Mouse (Mus musculus) myocyte (in vitro differentiated cells): ENCODE measurements around the gene Trabd2b. TPM values are rescaled to one million over a fixed set of nuclear protein-coding genes. Genes with fewer than 3 reads are reported as not detected.

Source experiments
- H3K27me3 ChIP-seq: one replicate; pipeline ENCODE4 v1.6.1; 2011; ENCODE audit not compliant: control insufficient read depth, insufficient read depth, insufficient read length
- H3K36me3 ChIP-seq: one replicate; pipeline ENCODE4 v1.6.1; 2011; ENCODE audit not compliant: control insufficient read depth, insufficient read depth
- H3K4me2 ChIP-seq: one replicate; pipeline ENCODE4 v1.6.1; 2011; ENCODE audit warnings: low read depth, control low read depth
- H3K4me3 ChIP-seq: one replicate; pipeline ENCODE4 v1.5.1; 2011; ENCODE audit warnings: mild to moderate bottlenecking, control low read depth, moderate library complexity
- H3K79me2 ChIP-seq: one replicate; pipeline ENCODE4 v1.6.1; 2011; ENCODE audit not compliant: control insufficient read depth, insufficient read depth
- H3ac ChIP-seq: one replicate; pipeline ENCODE4 v1.6.1; 2011; ENCODE audit not compliant: control insufficient read depth, insufficient read length
- CEBPB ChIP-seq: IDR thresholded peaks from 2 replicates; pipeline ENCODE4 v1.6.1; 2011; ENCODE audit warnings: mild to moderate bottlenecking, moderate library complexity; ENCODE audit not compliant: poor library complexity, insufficient read depth, severe bottlenecking
- E2F4 ChIP-seq: IDR thresholded peaks from one replicate; pipeline ENCODE4 v1.6.1; 2011; ENCODE audit warnings: mild to moderate bottlenecking, control low read depth, moderate library complexity; ENCODE audit not compliant: insufficient read depth
- MAX ChIP-seq: IDR thresholded peaks from one replicate; pipeline ENCODE4 v1.6.1; 2011; ENCODE audit warnings: low read depth, mild to moderate bottlenecking, control low read depth
- MYOD1 ChIP-seq, 3 experiments: IDR thresholded peaks; one replicate each; pipeline ENCODE4 v1.6.1; 2011; ENCODE audit warnings: control low read depth in 2 of 3, low read depth in 2 of 3, mild to moderate bottlenecking in 2 of 3, moderate library complexity in 1 of 3; ENCODE audit not compliant: insufficient read length in 2 of 3, control insufficient read depth in 1 of 3
- MYOG ChIP-seq, 3 experiments: IDR thresholded peaks; one replicate each; pipeline ENCODE4 v1.6.1; 2011; ENCODE audit warnings: control low read depth in 2 of 3, low read depth in 2 of 3, mild to moderate bottlenecking in 2 of 3; ENCODE audit not compliant: insufficient read length in 2 of 3, control insufficient read depth in 1 of 3, insufficient read depth in 1 of 3
- POLR2A ChIP-seq: IDR thresholded peaks from one replicate; pipeline ENCODE4 v1.6.1; 2011; ENCODE audit warnings: low read depth, mild to moderate bottlenecking, control low read depth, moderate library complexity; ENCODE audit not compliant: insufficient read length
- POLR2AphosphoS2 ChIP-seq: IDR thresholded peaks from one replicate; pipeline ENCODE4 v1.6.1; 2011; ENCODE audit warnings: low read depth, control low read depth; ENCODE audit not compliant: insufficient read length
- REST ChIP-seq: IDR thresholded peaks from one replicate; pipeline ENCODE4 v1.6.1; 2011; ENCODE audit warnings: mild to moderate bottlenecking, control low read depth, moderate library complexity; ENCODE audit not compliant: insufficient read depth, insufficient read length
- SRF ChIP-seq: IDR thresholded peaks from one replicate; pipeline ENCODE4 v1.6.1; 2011; ENCODE audit warnings: low read depth; ENCODE audit not compliant: control insufficient read depth, insufficient read length
- TCF12 ChIP-seq: IDR thresholded peaks from one replicate; pipeline ENCODE4 v1.6.1; 2011; ENCODE audit warnings: mild to moderate bottlenecking, control low read depth; ENCODE audit not compliant: poor library complexity, insufficient read depth, severe bottlenecking
- TCF3 ChIP-seq: IDR thresholded peaks from one replicate; pipeline ENCODE4 v1.6.1; 2011; ENCODE audit warnings: low read depth, control low read depth; ENCODE audit not compliant: insufficient read length
- USF1 ChIP-seq: IDR thresholded peaks from one replicate; pipeline ENCODE4 v1.6.1; 2011; ENCODE audit warnings: low read depth, mild to moderate bottlenecking, control low read depth, moderate library complexity
- polyA plus RNA-seq: library from polyadenylated mRNA; unstranded; fragments of >200 nt; fragmentation: generic; extraction: Trizol; gene quantifications from one replicate; pipeline ENCODE4 v1.2.1, GENCODE M21; 2012; ENCODE audit warnings: missing spikeins

Gene Trabd2b
- polyA plus RNA-seq, 1 experiment: 0.79 TPM

DNA sequence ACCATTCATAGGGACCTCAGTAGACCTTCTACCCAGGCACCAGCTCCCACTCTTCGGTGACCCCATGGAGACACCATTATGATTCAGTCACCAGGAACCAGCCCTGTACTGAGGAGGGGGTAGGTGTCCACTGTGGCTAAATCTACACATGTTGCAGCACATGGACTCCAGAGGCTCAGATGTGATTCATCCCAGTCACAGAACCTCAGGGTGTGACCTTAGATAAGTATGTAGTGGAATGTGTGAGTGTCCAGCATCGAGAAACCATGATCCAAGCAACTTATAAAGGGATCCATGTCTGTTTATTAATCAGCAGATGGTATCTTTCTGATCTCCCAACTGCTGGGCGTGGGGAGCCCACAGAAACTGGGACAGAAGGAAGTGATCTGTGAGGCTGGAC is 18.2 kb upstream of the Trabd2b start:
- Histone ChIP-seq H3K4me3 (no peak overlapping the region), H3K4me2 (no peak overlapping the region), H3K27me3 (no peaks in the 10 kb centered on the region), H3K36me3 (no peaks in the 10 kb centered on the region), H3K79me2 (no peaks in the 10 kb centered on the region), H3ac (no peak overlapping the region)
- TF ChIP-seq SRF: no peak
- no peak for TF ChIP-seq E2F4
- no peak for TF ChIP-seq POLR2AphosphoS2
- TF ChIP-seq REST: no peak
- no peak for TF ChIP-seq CEBPB
- TF ChIP-seq POLR2A: no peak
- no peak for TF ChIP-seq TCF12
- no peak for TF ChIP-seq USF1

GRCm38 (mm10) chr4:114389653-114390052 is 16.9 kb upstream of the Trabd2b start:
- TF ChIP-seq E2F4 (no peak), POLR2AphosphoS2 (no peak), TCF12 (no peak), REST (no peak), CEBPB (no peak), SRF (no peak), MYOG (IDR thresholded peaks at IDR 0.05; ENCODE audit: control insufficient read depth in 1 of 3, insufficient read depth in 1 of 3, insufficient read length in 2 of 3, low read depth in 2 of 3) (no peak), MAX (no peak), MYOD1 (IDR thresholded peaks at IDR 0.05; ENCODE audit: control insufficient read depth in 1 of 3, insufficient read length in 2 of 3, low read depth in 2 of 3) (no peak), USF1 (no peak), TCF3 (no peak), POLR2A (no peak)
- Histone ChIP-seq H3K27me3 (no peaks in the 10 kb centered on the region), H3K4me2 (no peak overlapping the region), H3K36me3 (no peaks in the 10 kb centered on the region), H3K79me2 (no peaks in the 10 kb centered on the region), H3K4me3 (no peak overlapping the region), H3ac (no peak overlapping the region)

- TF ChIP-seq CEBPB (no peak), REST (no peak), POLR2A (no peak), TCF12 (no peak), MYOD1 (IDR thresholded peaks at IDR 0.05; ENCODE audit: control insufficient read depth in 1 of 3, insufficient read length in 2 of 3, low read depth in 2 of 3) (no peak), USF1 (no peak)
- Histone ChIP-seq H3ac (no peak overlapping the region), H3K36me3 (no peaks in the 10 kb centered on the region), H3K79me2 (no peaks in the 10 kb centered on the region), H3K27me3 (peaks cover 22% of the 10 kb centered on the region), H3K4me3 (no peak overlapping the region), H3K4me2 (no peak overlapping the region)
Observed at GRCm38 (mm10) chr4:114397625-114398024, 8.9 kb upstream of the Trabd2b start.

- H3K36me3 ChIP-seq: no peaks in the 10 kb centered on the region
- H3K27me3 ChIP-seq: peaks cover 22% of the 10 kb centered on the region
- TF ChIP-seq REST: no peak
- TF ChIP-seq TCF12: no peak
- TF ChIP-seq E2F4: no peak
- no peak for TF ChIP-seq SRF
- no peak for TF ChIP-seq MYOD1 (IDR thresholded peaks at IDR 0.05; ENCODE audit: control insufficient read depth in 1 of 3, insufficient read length in 2 of 3, low read depth in 2 of 3)
- TF ChIP-seq CEBPB: no peak
- no peak for TF ChIP-seq POLR2AphosphoS2
- TF ChIP-seq MAX: no peak
- TF ChIP-seq USF1: no peak
- no peak for TF ChIP-seq MYOG (IDR thresholded peaks at IDR 0.05; ENCODE audit: control insufficient read depth in 1 of 3, insufficient read depth in 1 of 3, insufficient read length in 2 of 3, low read depth in 2 of 3)
- TF ChIP-seq TCF3: no peak
- no peak for TF ChIP-seq POLR2A
- no peak overlapping the region for H3ac ChIP-seq
- no peaks in the 10 kb centered on the region for H3K79me2 ChIP-seq
- H3K4me2 ChIP-seq: no peak overlapping the region
- H3K4me3 ChIP-seq: no peak overlapping the region
Observed at GRCm38 (mm10) chr4:114399821-114400220, 6.7 kb upstream of the Trabd2b start.

DNA sequence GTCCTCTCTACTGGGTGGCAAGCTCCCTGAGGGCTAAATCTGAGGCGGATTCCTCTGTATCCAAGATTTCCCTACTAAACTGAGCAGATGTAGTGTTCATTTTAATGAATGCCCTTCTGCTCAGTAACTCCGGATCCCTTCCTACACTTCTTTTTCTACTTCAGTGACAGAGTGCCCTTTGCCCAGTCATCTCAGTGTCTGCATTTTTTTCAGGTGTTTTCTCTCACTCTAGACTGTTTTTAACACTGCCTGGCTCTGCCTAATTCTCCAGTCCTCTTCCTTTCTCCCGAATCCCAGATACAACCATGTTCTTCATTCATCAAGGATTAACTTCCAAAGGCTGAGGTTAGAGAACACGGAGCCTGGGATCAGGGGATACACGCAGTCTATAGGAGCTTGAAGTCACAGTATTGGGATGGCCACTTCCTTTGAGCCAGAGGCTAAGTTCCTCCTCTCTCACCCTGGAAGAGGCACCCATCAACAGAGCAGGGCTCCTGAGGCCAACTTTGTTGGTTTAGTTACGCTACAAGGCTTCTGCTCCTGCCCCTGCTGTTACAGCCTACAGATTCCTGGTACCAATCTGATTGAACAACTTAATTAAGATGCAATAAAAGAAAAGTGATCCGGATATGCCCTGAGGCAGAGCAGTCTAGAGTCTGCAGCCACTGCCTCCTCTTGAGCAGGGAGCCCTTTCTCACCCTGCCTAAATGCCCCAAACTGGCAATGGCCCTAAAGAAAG is 4.4 kb upstream of the Trabd2b start:
- H3ac ChIP-seq: no peak overlapping the region
- no peak overlapping the region for H3K4me2 ChIP-seq
- no peaks in the 10 kb centered on the region for H3K79me2 ChIP-seq

More for the DNA sequence above, 4.4 kb upstream of the Trabd2b start:
- Histone ChIP-seq H3K27me3 (peaks cover 23% of the 10 kb centered on the region), H3K4me3 (no peak overlapping the region), H3K36me3 (no peaks in the 10 kb centered on the region)
- TF ChIP-seq POLR2AphosphoS2 (no peak), TCF12 (no peak), MYOD1 (IDR thresholded peaks at IDR 0.05; ENCODE audit: control insufficient read depth in 1 of 3, insufficient read length in 2 of 3, low read depth in 2 of 3) (no peak), REST (no peak), MYOG (IDR thresholded peaks at IDR 0.05; ENCODE audit: control insufficient read depth in 1 of 3, insufficient read depth in 1 of 3, insufficient read length in 2 of 3, low read depth in 2 of 3) (no peak), SRF (no peak), USF1 (no peak), POLR2A (no peak), CEBPB (no peak), MAX (no peak), E2F4 (no peak), TCF3 (no peak)
